Mouse (Mus musculus): ENCODE results near the gene Lrrc2.

Gene Lrrc2

GRCm38 (mm10) chr9:110947900-110948299, 3.4 kb upstream of the Lrrc2 start:
- in situ Hi-C loops (cut with MseI, MboI), result no loop called here

- in situ Hi-C loops (cut with MseI, MboI), result no loop called here
These were observed 2.5 kb upstream of the Lrrc2 start for GRCm38 (mm10) chr9:110948813-110949310.

GRCm38 (mm10) chr9:110950109-110950508, 1.2 kb upstream of the Lrrc2 start:
- in situ Hi-C loops (cut with MseI, MboI), result no loop called here

GRCm38 (mm10) chr9:110951866-110952265, 521 bp downstream of the Lrrc2 start:
- in situ Hi-C loops (cut with MseI, MboI), result no loop called here

GRCm38 (mm10) chr9:110952398-110952797, 1.1 kb downstream of the Lrrc2 start:
- in situ Hi-C loops (cut with MseI, MboI), result no loop called here

GRCm38 (mm10) chr9:110952931-110953549, 1.7 kb downstream of the Lrrc2 start:
- in situ Hi-C loops (cut with MseI, MboI), result no loop called here

GRCm38 (mm10) chr9:110953550-110954461, 2.5 kb downstream of the Lrrc2 start:
- in situ Hi-C loops (cut with MseI, MboI), result no loop called here

- in situ Hi-C loops (cut with MseI, MboI), result no loop called here
These were observed 3.5 kb downstream of the Lrrc2 start for GRCm38 (mm10) chr9:110954681-110955445.

GRCm38 (mm10) chr9:110955962-110956361, 4.6 kb downstream of the Lrrc2 start:
- in situ Hi-C loops (cut with MseI, MboI), result no loop called here

- in situ Hi-C loops (cut with MseI, MboI), result no loop called here
These were observed 8.3 kb downstream of the Lrrc2 start for GRCm38 (mm10) chr9:110959669-110960068.

- in situ Hi-C loops (cut with MseI, MboI), result no loop called here
These were observed 9.1 kb downstream of the Lrrc2 start for GRCm38 (mm10) chr9:110960230-110961149.

GRCm38 (mm10) chr9:110961386-110961785, 10.0 kb downstream of the Lrrc2 start:
- in situ Hi-C loops (cut with MseI, MboI), result no loop called here

GRCm38 (mm10) chr9:110963566-110964115, 12.3 kb downstream of the Lrrc2 start:
- in situ Hi-C loops (cut with MseI, MboI), result no loop called here

GRCm38 (mm10) chr9:110965062-110965909, 13.9 kb downstream of the Lrrc2 start:
- in situ Hi-C loops (cut with MseI, MboI), result no loop called here

- in situ Hi-C loops (cut with MseI, MboI), result no loop called here
These were observed 14.5 kb downstream of the Lrrc2 start for GRCm38 (mm10) chr9:110965910-110966231.

- in situ Hi-C loops (cut with MseI, MboI), result no loop called here
These were observed 28.1 kb downstream of the Lrrc2 start for GRCm38 (mm10) chr9:110979411-110979810.

- in situ Hi-C loops (cut with MseI, MboI), result no loop called here
These were observed 31.0 kb downstream of the Lrrc2 start for GRCm38 (mm10) chr9:110982351-110982750.

- in situ Hi-C loops (cut with MseI, MboI), result no loop called here
These were observed 32.8 kb downstream of the Lrrc2 start for GRCm38 (mm10) chr9:110984096-110984495.

GRCm38 (mm10) chr9:110985541-110985940, 34.2 kb downstream of the Lrrc2 start:
- in situ Hi-C loops (cut with MseI, MboI), result no loop called here

GRCm38 (mm10) chr9:110985951-110986350, 34.6 kb downstream of the Lrrc2 start:
- in situ Hi-C loops (cut with MseI, MboI), result no loop called here
